Mouse (Mus musculus): ENCODE data around the gene Rapgef1.

- no peak for TF ChIP-seq GATA1 (IDR thresholded peaks at IDR 0.05; ENCODE audit: low read length)
- no peak for TF ChIP-seq TAL1 (IDR thresholded peaks at IDR 0.05; ENCODE audit: low read length)
These were observed 14.3 kb downstream of the Rapgef1 start for GRCm38 (mm10) chr2:29633782-29634181.
